ENCODE assay signal across 16 mouse cellular contexts in genomic region chr10:36818867-36819266, GRCm38 (mm10).
"Had no signal": no experiment of that assay in that cellular context is flagged by ENCODE, and none has a peak within 500 bp of the region (broad histone marks: within the 10 kb centered on the region; RNA-seq: fewer than 3 reads in every experiment).

No protein-coding gene starts in this region.

- H3K4me2 ChIP-seq: neural tube, embryonic 13.5 days; neural tube, embryonic 15.5 days; stomach, embryonic 15.5 days had no signal

- H3K4me1 ChIP-seq: neural tube, embryonic 13.5 days; neural tube, embryonic 15.5 days; stomach, embryonic 15.5 days had no signal

- H3K36me3 ChIP-seq: neural tube, embryonic 13.5 days; neural tube, embryonic 15.5 days; stomach, embryonic 15.5 days had no signal

- H3K27me3 ChIP-seq: neural tube, embryonic 13.5 days; neural tube, embryonic 15.5 days; stomach, embryonic 15.5 days had no signal

- H3K9ac ChIP-seq: neural tube, embryonic 13.5 days; neural tube, embryonic 15.5 days; stomach, embryonic 15.5 days had no signal

- H3K27ac ChIP-seq: neural tube, embryonic 13.5 days; neural tube, embryonic 15.5 days; stomach, embryonic 15.5 days; stomach, postnatal 0 days had no signal

- H3K4me3 ChIP-seq: neural tube, embryonic 13.5 days; neural tube, embryonic 15.5 days; stomach, embryonic 15.5 days had no signal

- H3K9me3 ChIP-seq: neural tube, embryonic 13.5 days; neural tube, embryonic 15.5 days; stomach, embryonic 15.5 days had no signal

- DNase-seq: retina, postnatal 1 day; right cerebral cortex, adult 18-20 months; right cerebral cortex, postnatal 14 days; right cerebral cortex, postnatal 25 days; right cerebral cortex, postnatal 4 days; spleen, adult 18-20 months; thymus, adult 18-20 months; thymus, adult 2 months; thymus, postnatal 14 days; thymus, postnatal 25 days; thymus, postnatal 36 days; thymus, postnatal 4 days had no signal
